Mouse (Mus musculus) spleen, adult 2 months (tissue): Measurements from ENCODE around the gene Zfp593.

Experiments
- CTCF ChIP-seq: fragments of 200-500 bp; IDR thresholded peaks from 2 replicates; pipeline ENCODE4 v1.5.1; 2011; ENCODE audit warnings: mild to moderate bottlenecking, inconsistent platforms; ENCODE audit not compliant: insufficient read depth, insufficient read length, insufficient replicate concordance; ENCODE audit errors: extremely low read depth
- POLR2A ChIP-seq: fragments of 200-500 bp; IDR thresholded peaks from 2 replicates; pipeline ENCODE4 v1.6.1; 2011; ENCODE audit warnings: low read depth, low read length, inconsistent platforms

- no peak for TF ChIP-seq CTCF
- no peak for TF ChIP-seq POLR2A
Measured at GRCm38 (mm10) chr4:134203340-134203896, 42.0 kb downstream of the Zfp593 start.
